Mouse (Mus musculus) hindbrain, embryonic 14.5 days (tissue): Measurements from ENCODE around the gene Fam193a. TPM values are rescaled to one million over a fixed set of nuclear protein-coding genes. Genes with fewer than 3 reads are reported as not detected.

Source experiments
- ATAC-seq: fragments of 200-750 bp; cut with Nextera tagmentation; 2 replicates; pipeline ENCODE4 v1.8.0; 2017; ENCODE audit warnings: moderate number of reproducible peaks, mild to moderate bottlenecking, moderate TSS enrichment, moderate library complexity; ENCODE audit not compliant: low FRiP score
- DNase-seq: peaks from one replicate; pipeline ENCODE4 v3.0.0-alpha.2; 2015; ENCODE audit warnings: low spot score
- H3K27ac ChIP-seq: fragments of 300-500 bp; sonication (generic); 2 replicates; pipeline ENCODE4 v1.5.1; 2014; ENCODE audit warnings: mild to moderate bottlenecking, moderate library complexity
- H3K27me3 ChIP-seq: fragments of 300-500 bp; sonication (generic); 2 replicates; pipeline ENCODE4 v1.6.1; 2014; ENCODE audit warnings: mild to moderate bottlenecking, low read length, mixed read lengths; ENCODE audit not compliant: control insufficient read depth, insufficient read depth
- H3K36me3 ChIP-seq: fragments of 300-500 bp; sonication (generic); replicated peaks from 2 replicates; pipeline ENCODE4 v1.6.1; 2014; ENCODE audit not compliant: control insufficient read depth, insufficient read depth
- H3K4me1 ChIP-seq: fragments of 300-500 bp; sonication (generic); replicated peaks from 2 replicates; pipeline ENCODE4 v1.6.1; 2014; ENCODE audit warnings: antibody characterized with exemption, low read length, mixed read lengths; ENCODE audit not compliant: control insufficient read depth, insufficient read depth
- H3K4me2 ChIP-seq: fragments of 300-500 bp; sonication (generic); replicated peaks from 2 replicates; pipeline ENCODE4 v1.6.1; 2014; ENCODE audit warnings: mild to moderate bottlenecking, moderate library complexity
- H3K4me3 ChIP-seq: fragments of 300-500 bp; sonication (generic); replicated peaks from 2 replicates; pipeline ENCODE4 v1.5.1; 2014; ENCODE audit warnings: mild to moderate bottlenecking, low read length
- H3K9ac ChIP-seq: fragments of 300-500 bp; sonication (generic); 2 replicates; pipeline ENCODE4 v1.6.1; 2014
- H3K9me3 ChIP-seq: fragments of 300-500 bp; sonication (generic); 2 replicates; pipeline ENCODE4 v1.6.1; 2016; ENCODE audit warnings: low read length; ENCODE audit not compliant: control insufficient read depth
- WGBS: fragments of 180-500 bp; shearing (Covaris S2); extraction: QIAGEN DNeasy Blood & Tissue Kit; methylation state at CpG from one replicate; pipeline ENCODE4 v1.1.7; 2014; 5-methylcytosine and 5-hydroxymethylcytosine counted together
- polyA plus RNA-seq: library from polyadenylated mRNA; unstranded; fragments of >200 nt; fragmentation: Nextera tagmentation; extraction: Ambion mirVana; gene quantifications from 2 replicates; pipeline ENCODE4 v1.2.1, GENCODE M21; 2014

The Fam193a gene
- polyA plus RNA-seq, 1 experiment from 2014 or later = 18.0 TPM

- H3K4me1 ChIP-seq = peaks cover 8% of the 10 kb centered on the region; the same call in 1 of the 2 replicates
- no peaks in the 10 kb centered on the region for H3K27me3 ChIP-seq
- H3K9me3 ChIP-seq = no peaks in the 10 kb centered on the region
- no peak overlapping the region for H3K4me2 ChIP-seq
- 94% methylated on average over 6 of the region's 6 CpGs for WGBS
- no peaks in the 10 kb centered on the region for H3K36me3 ChIP-seq
- ATAC-seq (no peak), DNase-seq (no peak)
- H3K4me3 ChIP-seq = no peak overlapping the region
- no peak overlapping the region for H3K27ac ChIP-seq
- H3K9ac ChIP-seq = no peak overlapping the region
These were observed 37.7 kb downstream of the Fam193a start for GRCm38 (mm10) chr5:34407366-34407918.

GRCm38 (mm10) chr5:34409002-34409401, 39.3 kb downstream of the Fam193a start:
- WGBS = 89% methylated on average over 1 of the region's 1 CpGs
- 0 out of 2 replicates have a peak, but pooled peaks cover 7% of the 10 kb centered on the region for H3K36me3 ChIP-seq
- H3K27me3 ChIP-seq = no peaks in the 10 kb centered on the region
- H3K4me2 ChIP-seq = no peak overlapping the region
- DNase-seq (no peak), ATAC-seq (no peak)
- peaks cover 8% of the 10 kb centered on the region; the same call in 1 of the 2 replicates for H3K4me1 ChIP-seq
- H3K9ac ChIP-seq = no peak overlapping the region
- no peak overlapping the region for H3K4me3 ChIP-seq
- no peak overlapping the region for H3K27ac ChIP-seq
- H3K9me3 ChIP-seq = no peaks in the 10 kb centered on the region

GRCm38 (mm10) chr5:34410819-34411218, 41.1 kb downstream of the Fam193a start:
- ATAC-seq (no peak), DNase-seq (no peak)
- H3K9ac ChIP-seq = no peak overlapping the region
- H3K4me2 ChIP-seq = no peak overlapping the region
- WGBS = 90% methylated on average over 4 of the region's 4 CpGs
- no peak overlapping the region for H3K4me3 ChIP-seq
- H3K27ac ChIP-seq = no peak overlapping the region
- H3K9me3 ChIP-seq = no peaks in the 10 kb centered on the region
- no peaks in the 10 kb centered on the region for H3K27me3 ChIP-seq
- 0 out of 2 replicates have a peak, but pooled peaks cover 7% of the 10 kb centered on the region for H3K36me3 ChIP-seq
- H3K4me1 ChIP-seq = peaks cover 8% of the 10 kb centered on the region; the same call in 1 of the 2 replicates

- ATAC-seq = no peak
- H3K9me3 ChIP-seq = no peaks in the 10 kb centered on the region
- 87% methylated on average over 2 of the region's 2 CpGs for WGBS
These were observed 44.2 kb downstream of the Fam193a start for GRCm38 (mm10) chr5:34413921-34414320.

DNA sequence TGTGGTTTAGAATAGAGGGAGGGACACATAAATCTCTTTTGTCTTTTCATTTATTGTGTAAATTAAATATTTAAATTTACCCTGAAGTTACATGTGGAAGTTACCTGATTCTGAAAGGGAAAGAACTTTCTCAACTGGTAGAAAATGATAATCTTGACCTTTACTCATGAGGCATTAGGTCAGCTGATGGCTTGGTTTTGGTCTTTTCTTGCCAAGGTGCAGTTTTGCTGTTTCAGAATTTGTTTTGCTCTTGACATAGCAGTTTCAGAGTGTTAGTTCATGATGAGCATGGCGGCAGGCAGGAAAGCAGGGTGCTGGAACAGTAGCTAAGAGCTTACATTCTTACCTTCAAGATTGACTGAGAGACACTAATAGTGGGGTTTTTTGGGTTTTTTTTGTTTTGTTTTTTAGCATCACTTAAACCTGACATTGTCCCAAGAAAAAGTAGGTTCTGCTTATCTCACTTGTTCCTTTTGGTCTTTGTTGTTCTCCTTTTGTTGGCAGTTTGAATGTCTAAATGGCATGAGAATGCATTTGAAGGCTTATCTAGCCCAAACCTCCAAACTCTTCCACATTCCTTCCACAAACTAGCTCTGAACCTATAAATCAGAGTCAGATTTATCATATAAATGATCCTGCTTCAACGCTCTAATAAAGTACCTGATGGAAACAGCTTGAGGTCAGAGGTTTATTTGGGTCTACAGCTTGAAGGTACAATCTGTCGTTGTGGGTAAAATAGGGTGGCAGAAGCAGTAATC, 47.7 kb downstream of the Fam193a start:
- no peaks in the 10 kb centered on the region for H3K27me3 ChIP-seq
- no peak overlapping the region for H3K4me2 ChIP-seq
- H3K9me3 ChIP-seq = no peaks in the 10 kb centered on the region
- H3K4me1 ChIP-seq = no peaks in the 10 kb centered on the region
- peaks cover 31% of the 10 kb centered on the region for H3K36me3 ChIP-seq
- ATAC-seq (no peak), DNase-seq (no peak)
- H3K27ac ChIP-seq = no peak overlapping the region
- WGBS = 91% methylated on average over 3 of the region's 3 CpGs
- H3K9ac ChIP-seq = no peak overlapping the region
- H3K4me3 ChIP-seq = no peak overlapping the region

More at GRCm38 (mm10) chr5:34413921-34414320, 44.2 kb downstream of the Fam193a start:
- DNase-seq = no peak
- Histone ChIP-seq H3K27me3 (no peaks in the 10 kb centered on the region), H3K9ac (no peak overlapping the region), H3K27ac (no peak overlapping the region), H3K4me2 (no peak overlapping the region), H3K36me3 (0 out of 2 replicates have a peak, but pooled peaks cover 7% of the 10 kb centered on the region), H3K4me1 (peaks cover 2% of the 10 kb centered on the region; the same call in 1 of the 2 replicates), H3K4me3 (no peak overlapping the region)

- no peak overlapping the region for H3K9ac ChIP-seq
- H3K27ac ChIP-seq = no peak overlapping the region
- H3K27me3 ChIP-seq = no peaks in the 10 kb centered on the region
- ATAC-seq (no peak), DNase-seq (no peak)
- no peaks in the 10 kb centered on the region for H3K9me3 ChIP-seq
- no peak overlapping the region for H3K4me3 ChIP-seq
- peaks cover 28% of the 10 kb centered on the region for H3K36me3 ChIP-seq
- no peaks in the 10 kb centered on the region for H3K4me1 ChIP-seq
- no peak overlapping the region for H3K4me2 ChIP-seq
- WGBS = 86% methylated on average over 1 of the region's 1 CpGs
These were observed 49.5 kb downstream of the Fam193a start for GRCm38 (mm10) chr5:34419188-34419587.

DNA sequence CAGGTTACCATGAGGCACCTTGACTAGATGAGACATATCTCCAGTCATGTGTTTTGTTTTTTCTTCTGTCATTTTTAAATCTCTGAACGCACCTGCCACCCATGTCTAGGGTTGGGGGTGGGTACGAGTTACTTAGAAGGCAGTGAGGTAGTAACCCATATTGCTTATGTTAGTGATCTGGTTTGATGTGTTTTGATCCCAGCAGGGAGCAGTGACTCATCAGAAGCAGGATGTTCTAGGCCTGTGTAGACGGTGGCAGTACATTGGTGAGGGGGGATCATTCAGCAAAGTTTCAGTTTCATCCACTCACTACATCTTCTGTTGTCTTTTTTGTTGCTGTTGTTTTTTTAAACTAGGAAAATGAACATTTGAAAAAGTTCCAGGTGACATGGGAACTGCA, 61.0 kb downstream of the Fam193a start:
- ATAC-seq (no peak), DNase-seq (no peak)
- Histone ChIP-seq H3K4me1 (no peaks in the 10 kb centered on the region), H3K9me3 (no peaks in the 10 kb centered on the region), H3K4me3 (no peak overlapping the region), H3K36me3 (peaks cover 95% of the 10 kb centered on the region), H3K9ac (no peak overlapping the region), H3K27me3 (no peaks in the 10 kb centered on the region), H3K4me2 (no peak overlapping the region), H3K27ac (no peak overlapping the region)
- 79% methylated on average over 3 of the region's 3 CpGs for WGBS

DNA sequence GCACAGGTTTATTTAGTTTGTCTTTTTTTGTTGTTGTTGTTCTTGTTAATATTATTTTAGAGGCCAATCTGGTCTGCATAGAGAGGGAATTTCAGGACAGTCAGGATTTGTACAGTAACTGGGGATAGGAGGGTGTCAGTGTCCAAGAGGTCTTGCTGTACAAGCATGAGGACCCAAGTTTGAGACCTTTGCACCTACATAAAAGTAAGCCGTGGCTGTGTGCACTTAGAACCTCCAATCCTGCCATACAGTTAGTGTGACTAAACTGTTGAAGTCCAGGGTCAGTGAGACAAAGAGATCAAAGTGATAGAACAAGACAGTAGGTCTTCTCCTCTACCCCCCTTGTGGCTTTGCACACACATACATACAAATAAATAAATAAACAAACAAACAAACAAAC, 64.1 kb downstream of the Fam193a start:
- no peak overlapping the region for H3K9ac ChIP-seq
- peaks cover 98% of the 10 kb centered on the region for H3K36me3 ChIP-seq
- DNase-seq (no peak), ATAC-seq (no peak)
- no peaks in the 10 kb centered on the region for H3K9me3 ChIP-seq
- 88% methylated on average over 1 of the region's 1 CpGs for WGBS
- H3K27ac ChIP-seq = no peak overlapping the region
- no peaks in the 10 kb centered on the region for H3K27me3 ChIP-seq
- no peak overlapping the region for H3K4me3 ChIP-seq
- H3K4me1 ChIP-seq = no peaks in the 10 kb centered on the region
- no peak overlapping the region for H3K4me2 ChIP-seq

DNA sequence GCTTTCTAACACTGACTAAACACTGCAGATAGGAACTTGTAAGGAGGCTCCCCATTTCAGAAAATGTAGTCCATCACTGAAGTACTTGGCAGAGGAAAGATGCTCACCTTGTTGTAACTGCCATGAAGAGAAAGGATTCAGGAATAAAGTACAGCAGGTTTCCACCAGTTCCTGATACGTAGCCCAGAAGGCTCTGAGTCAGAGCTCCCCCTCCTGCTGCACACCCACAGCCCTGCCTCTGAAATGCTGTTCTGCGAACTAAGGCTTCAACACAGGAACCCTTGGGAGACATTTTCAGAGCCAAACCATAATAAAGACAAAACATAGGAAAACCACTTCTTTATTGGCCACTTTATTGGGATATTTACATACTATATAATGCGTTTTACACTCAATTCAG, 64.5 kb downstream of the Fam193a start:
- no peaks in the 10 kb centered on the region for H3K4me1 ChIP-seq
- WGBS = 82% methylated on average over 3 of the region's 3 CpGs
- no peak for ATAC-seq
- no peak overlapping the region for H3K4me2 ChIP-seq
- peaks cover 98% of the 10 kb centered on the region for H3K36me3 ChIP-seq
- DNase-seq = no peak
- H3K4me3 ChIP-seq = no peak overlapping the region
- no peak overlapping the region for H3K27ac ChIP-seq
- no peak overlapping the region for H3K9ac ChIP-seq
- H3K27me3 ChIP-seq = no peaks in the 10 kb centered on the region
- H3K9me3 ChIP-seq = no peaks in the 10 kb centered on the region
